Mouse (Mus musculus) hindbrain, embryonic 13.5 days (tissue): ENCODE measurements around the gene Mta2. TPM values are rescaled to one million over a fixed set of nuclear protein-coding genes. Genes with fewer than 3 reads are reported as not detected.
"Not testable (repeated sequence)": the region's sequence is repeated elsewhere in the genome, so short reads cannot be mapped to it uniquely, and the experiment has no call there.

ENCODE experiments used
- ATAC-seq: fragments of 200-750 bp; cut with Nextera tagmentation; 2 replicates; pipeline ENCODE4 v1.8.0; 2017; ENCODE audit warnings: moderate TSS enrichment; ENCODE audit not compliant: low FRiP score
- H3K27ac ChIP-seq: fragments of 300-500 bp; sonication (generic); 2 replicates; pipeline ENCODE4 v1.5.1; 2015; ENCODE audit warnings: inconsistent platforms, mild to moderate bottlenecking, moderate library complexity
- H3K27me3 ChIP-seq: fragments of 300-500 bp; sonication (generic); 2 replicates; pipeline ENCODE4 v1.6.1; 2015; ENCODE audit warnings: mild to moderate bottlenecking, inconsistent platforms
- H3K36me3 ChIP-seq: fragments of 300-500 bp; sonication (generic); 2 replicates; pipeline ENCODE4 v1.6.1; 2015; ENCODE audit warnings: mild to moderate bottlenecking, inconsistent platforms
- H3K4me1 ChIP-seq: fragments of 300-500 bp; sonication (generic); replicated peaks from 2 replicates; pipeline ENCODE4 v1.6.1; 2015; ENCODE audit warnings: inconsistent platforms
- H3K4me2 ChIP-seq: fragments of 300-500 bp; sonication (generic); 2 replicates; pipeline ENCODE4 v1.6.1; 2015; ENCODE audit warnings: inconsistent platforms, mild to moderate bottlenecking, moderate library complexity
- H3K4me3 ChIP-seq: fragments of 300-500 bp; sonication (generic); 2 replicates; pipeline ENCODE4 v1.5.1; 2015; ENCODE audit warnings: mild to moderate bottlenecking, inconsistent platforms
- H3K9ac ChIP-seq: fragments of 300-500 bp; sonication (generic); 2 replicates; pipeline ENCODE4 v1.6.1; 2015; ENCODE audit warnings: mild to moderate bottlenecking, inconsistent platforms
- H3K9me3 ChIP-seq: fragments of 300-500 bp; sonication (generic); 2 replicates; pipeline ENCODE4 v1.6.1; 2016; ENCODE audit warnings: inconsistent platforms
- WGBS: fragments of 180-500 bp; shearing (Covaris S2); methylation state at CpG from one replicate; pipeline ENCODE4 v1.1.7; 2015; 5-methylcytosine and 5-hydroxymethylcytosine counted together
- polyA plus RNA-seq: library from polyadenylated mRNA; unstranded; fragments of >200 nt; fragmentation: Nextera tagmentation; extraction: Ambion mirVana; gene quantifications from 2 replicates; pipeline ENCODE4 v1.2.1, GENCODE M21; 2015

Mta2 gene
- polyA plus RNA-seq, 1 experiment from 2014 or later = 133 TPM

DNA sequence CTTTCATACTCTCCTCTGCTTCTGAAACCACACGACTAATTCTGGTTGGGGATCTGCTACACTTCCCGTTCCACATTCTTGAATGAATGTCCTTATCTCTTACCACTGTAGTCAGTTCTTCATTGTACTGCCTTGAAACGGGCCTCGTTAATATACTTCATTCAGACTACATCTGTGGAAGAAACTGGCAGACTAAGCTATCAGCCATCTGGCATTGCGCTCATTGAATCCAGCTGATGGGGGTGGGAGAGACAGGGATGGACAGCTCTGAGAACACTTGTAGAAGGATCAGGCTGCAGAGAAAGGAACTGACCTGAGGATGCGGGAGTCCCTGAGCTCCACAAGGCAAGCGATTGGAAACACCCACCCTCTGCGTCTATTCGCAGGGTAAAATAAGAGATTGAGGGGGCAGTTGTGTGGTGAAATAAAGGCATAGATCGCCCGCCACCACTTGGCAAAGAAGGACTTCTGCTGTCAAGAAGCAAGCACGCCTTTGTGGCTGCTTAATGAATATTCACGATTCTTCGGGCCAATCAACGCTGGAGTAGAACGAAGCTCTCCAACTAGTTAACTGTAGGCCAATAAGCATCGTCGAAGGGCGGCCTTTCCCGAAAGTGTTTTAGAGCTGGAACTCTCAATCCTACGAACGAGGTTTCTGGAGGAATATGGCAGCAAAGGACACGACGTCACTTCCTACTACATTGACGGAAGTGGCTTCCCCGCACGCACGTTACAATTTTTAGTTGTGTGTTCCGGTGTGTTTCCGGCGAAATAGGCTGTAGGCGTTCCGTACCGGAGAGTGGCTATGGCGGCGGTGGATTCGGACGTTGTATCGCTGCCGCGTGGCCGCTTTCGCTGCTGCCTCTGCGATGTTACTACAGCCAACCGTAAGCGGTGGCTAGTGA lies 11.7 kb downstream of the Mta2 start, which contains the start of gene Tut1:
Tut1 (plus strand) TSS at position 713 of the 905 bp plus-strand sequence.
- 2% methylated on average over 46 of the region's 46 CpGs for WGBS
- Histone ChIP-seq H3K4me2 (peak within 1 kb of the TSS; percentile 92), H3K27ac (peak within 1 kb of the TSS; percentile 90), H3K27me3 (no peaks in the 10 kb centered on the region), H3K9ac (peak within 1 kb of the TSS; percentile 79), H3K36me3 (peaks cover 62% of the 10 kb centered on the region), H3K4me3 (peak within 1 kb of the TSS; percentile 78), H3K4me1 (peaks cover 34% of the 10 kb centered on the region), H3K9me3 (no peaks in the 10 kb centered on the region)
- peak; percentile 96 for ATAC-seq

DNA sequence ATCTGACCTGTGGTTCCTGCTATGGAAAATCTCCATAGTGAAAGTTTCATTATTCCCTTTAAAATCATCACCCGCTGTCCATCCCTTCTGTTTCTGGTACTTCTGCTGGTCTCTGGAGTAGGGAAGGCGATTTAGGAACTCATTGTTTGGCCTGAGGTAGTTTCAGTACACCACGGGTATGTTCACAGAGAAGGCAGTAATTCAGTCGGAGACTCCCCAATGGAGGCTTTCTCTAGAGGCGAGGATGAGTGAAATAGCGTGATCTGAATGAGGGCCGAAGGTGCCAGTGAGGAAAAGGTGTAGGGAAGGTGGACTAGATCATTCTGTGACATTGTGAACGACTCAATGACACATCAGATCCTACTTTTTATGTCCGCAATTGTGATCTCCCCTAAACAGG lies 12.5 kb downstream of the Mta2 start:
- Histone ChIP-seq H3K4me2 (peak overlapping the region; percentile 92), H3K9me3 (no peaks in the 10 kb centered on the region), H3K4me3 (peak overlapping the region; percentile 78), H3K4me1 (peaks cover 34% of the 10 kb centered on the region), H3K36me3 (peaks cover 60% of the 10 kb centered on the region), H3K9ac (peak overlapping the region; percentile 79), H3K27ac (peak overlapping the region; percentile 84), H3K27me3 (no peaks in the 10 kb centered on the region)
- WGBS = 8% methylated on average over 9 of the region's 9 CpGs
- ATAC-seq = 0 out of 2 replicates have a peak, but pooled peaks have one; percentile 4

DNA sequence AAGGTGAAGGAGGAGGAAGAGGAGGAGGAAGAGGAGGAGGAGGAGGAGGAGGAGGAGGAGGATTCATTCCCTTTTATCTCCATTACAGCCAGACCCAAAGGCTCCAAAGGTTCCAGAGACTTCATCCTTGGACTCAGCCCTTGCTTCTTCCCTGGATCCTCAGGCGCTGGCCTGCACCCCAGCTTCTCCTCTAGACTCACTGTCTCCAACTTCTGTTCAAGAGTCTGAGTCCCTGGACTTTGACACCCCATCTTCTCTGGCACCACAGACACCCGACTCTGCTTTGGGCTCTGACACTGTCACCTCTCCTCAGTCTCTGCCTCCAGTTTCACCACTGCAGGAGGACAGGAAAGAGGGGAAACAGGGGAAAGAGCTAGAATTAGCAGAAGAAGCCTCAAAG lies 20.6 kb downstream of the Mta2 start:
- H3K9ac ChIP-seq = no peak overlapping the region
- H3K36me3 ChIP-seq = peaks cover 81% of the 10 kb centered on the region
- no peaks in the 10 kb centered on the region for H3K27me3 ChIP-seq
- no peak for ATAC-seq
- H3K4me1 ChIP-seq = peaks cover 11% of the 10 kb centered on the region
- H3K9me3 ChIP-seq = no peaks in the 10 kb centered on the region
- H3K27ac ChIP-seq = no peak overlapping the region
- no peak overlapping the region for H3K4me2 ChIP-seq
- WGBS = 95% methylated on average over 2 of the region's 2 CpGs
- H3K4me3 ChIP-seq = no peak overlapping the region

DNA sequence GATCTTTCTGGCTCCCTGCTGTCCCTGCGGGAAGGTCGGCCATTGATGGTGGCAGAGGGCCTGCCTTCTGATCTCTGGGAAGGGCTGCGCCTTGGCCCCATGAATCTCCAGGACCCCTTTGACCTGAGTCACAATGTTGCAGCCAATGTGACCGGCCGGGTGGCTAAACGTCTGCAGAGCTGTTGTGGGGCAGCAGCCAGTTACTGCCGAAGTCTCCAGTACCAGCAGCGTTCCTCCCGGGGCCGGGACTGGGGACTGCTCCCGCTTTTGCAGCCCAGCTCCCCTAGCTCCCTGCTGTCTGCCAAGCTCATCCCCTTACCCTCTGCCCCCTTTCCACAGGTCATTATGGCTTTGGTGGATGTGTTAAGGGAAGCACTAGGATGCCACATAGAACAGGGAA lies 23.4 kb downstream of the Mta2 start:
- WGBS = 87% methylated on average over 11 of the region's 11 CpGs

DNA sequence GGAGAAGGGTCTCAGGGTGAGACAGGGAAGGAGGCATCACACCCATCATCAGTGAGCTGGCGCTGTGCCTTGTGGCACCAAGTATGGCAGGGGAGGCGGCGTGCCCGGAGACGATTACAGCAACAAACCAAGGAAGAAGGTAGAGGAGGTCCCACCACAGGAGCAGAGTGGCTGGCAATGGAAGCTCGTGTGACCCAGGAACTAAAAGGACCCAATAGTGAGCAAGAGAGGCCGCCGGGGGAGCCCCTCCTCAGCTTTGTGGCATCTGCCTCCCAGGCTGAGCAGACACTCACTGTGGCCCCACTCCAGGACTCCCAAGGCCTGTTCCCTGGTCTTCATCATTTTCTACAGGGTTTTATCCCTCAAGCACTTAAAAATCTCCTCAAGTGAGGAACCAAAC lies 24.1 kb downstream of the Mta2 start:
- H3K27ac ChIP-seq = peak overlapping the region; percentile 87
- no peaks in the 10 kb centered on the region for H3K27me3 ChIP-seq
- peak overlapping the region; percentile 74 for H3K4me3 ChIP-seq
- H3K4me2 ChIP-seq = peak overlapping the region; percentile 57
- ATAC-seq = no peak
- no peaks in the 10 kb centered on the region for H3K9me3 ChIP-seq
- peak overlapping the region; percentile 66 for H3K9ac ChIP-seq
- WGBS = 80% methylated on average over 8 of the region's 8 CpGs
- peaks cover 73% of the 10 kb centered on the region for H3K36me3 ChIP-seq
- H3K4me1 ChIP-seq = peaks cover 30% of the 10 kb centered on the region

More for the DNA sequence above, 23.4 kb downstream of the Mta2 start:
- H3K4me3 ChIP-seq = no peak overlapping the region; the same call in 1 of the 2 replicates
- no peak overlapping the region for H3K27ac ChIP-seq
- no peak overlapping the region for H3K9ac ChIP-seq
- H3K4me2 ChIP-seq = no peak overlapping the region
- ATAC-seq = no peak
- H3K27me3 ChIP-seq = no peaks in the 10 kb centered on the region
- H3K9me3 ChIP-seq = no peaks in the 10 kb centered on the region
- H3K36me3 ChIP-seq = peaks cover 73% of the 10 kb centered on the region
- peaks cover 30% of the 10 kb centered on the region for H3K4me1 ChIP-seq

DNA sequence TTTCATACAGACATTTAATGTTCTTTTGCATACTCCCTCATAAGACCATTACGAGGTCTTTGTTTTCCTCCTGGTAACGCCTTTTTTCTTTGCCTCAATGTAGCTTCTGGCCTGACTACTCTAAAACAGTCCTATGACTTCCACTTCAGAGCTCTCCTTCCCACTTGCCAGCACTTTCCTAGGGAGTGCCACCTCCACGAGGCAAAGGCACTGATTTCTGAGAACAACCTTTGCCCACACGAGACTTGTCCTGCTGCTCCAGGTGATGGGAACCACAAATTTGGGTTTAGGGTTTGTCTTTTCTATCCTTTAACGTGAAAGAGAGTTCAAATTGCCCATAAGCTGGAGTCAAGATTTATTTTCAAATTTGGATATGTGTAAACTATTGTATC lies 24.5 kb downstream of the Mta2 start:
- Histone ChIP-seq H3K27ac (peak overlapping the region; percentile 87), H3K4me2 (peak overlapping the region; percentile 57), H3K27me3 (no peaks in the 10 kb centered on the region), H3K4me1 (peaks cover 30% of the 10 kb centered on the region), H3K9me3 (no peaks in the 10 kb centered on the region), H3K4me3 (peak overlapping the region; percentile 74), H3K36me3 (peaks cover 74% of the 10 kb centered on the region), H3K9ac (peak overlapping the region; percentile 66)
- WGBS = 50% methylated on average over 5 of the region's 5 CpGs
- no peak for ATAC-seq

DNA sequence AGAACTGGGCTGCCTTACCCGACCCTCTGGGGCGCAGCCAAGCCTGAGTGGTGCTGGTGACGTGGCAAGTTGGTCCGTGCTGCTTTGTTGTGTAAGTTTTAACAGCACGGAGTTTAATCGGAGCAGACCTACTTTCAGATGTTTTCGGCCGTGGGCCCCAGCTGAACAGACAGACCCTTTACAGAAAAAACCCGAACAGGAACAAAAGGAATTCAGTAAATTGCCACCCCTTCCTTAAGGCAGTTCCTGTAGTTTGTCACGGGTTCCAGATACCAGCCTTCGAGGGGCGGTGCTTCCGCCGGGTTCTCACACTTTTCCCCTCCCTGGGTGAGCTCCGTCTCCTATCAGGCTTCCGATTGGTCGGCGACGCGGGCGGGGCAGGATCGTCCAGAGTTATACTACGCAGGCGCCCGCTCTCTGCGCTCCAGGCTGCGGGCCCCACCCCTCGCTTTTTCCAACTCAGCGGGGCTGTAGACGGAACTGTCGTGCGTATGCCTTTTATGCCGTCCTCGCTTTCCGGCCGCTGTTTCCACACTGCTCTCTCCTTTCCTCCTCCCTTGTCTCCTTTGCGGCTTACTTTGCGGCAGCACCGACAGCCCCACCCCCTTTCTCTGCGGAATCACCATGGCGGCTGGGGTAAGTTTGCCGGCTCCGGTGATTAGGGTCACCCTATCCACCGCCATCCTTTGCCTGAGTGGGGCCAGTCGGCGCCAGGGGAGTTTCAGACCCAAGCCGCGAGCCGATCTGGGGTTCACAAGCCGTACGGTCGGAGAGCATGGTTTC lies 25.1 kb downstream of the Mta2 start, which contains the start of gene Eef1g:
Eef1g (plus strand) TSS at position 452 of the 783 bp plus-strand sequence.
- Histone ChIP-seq H3K9ac (peak within 1 kb of the TSS; percentile 95), H3K27me3 (no peaks in the 10 kb centered on the region), H3K4me2 (peak within 1 kb of the TSS; percentile 90), H3K27ac (peak within 1 kb of the TSS; percentile 88), H3K4me1 (peaks cover 30% of the 10 kb centered on the region), H3K9me3 (no peaks in the 10 kb centered on the region), H3K4me3 (peak within 1 kb of the TSS; percentile 74), H3K36me3 (peaks cover 74% of the 10 kb centered on the region)
- ATAC-seq = peak; percentile 98
- WGBS = 1% methylated on average over 52 of the region's 52 CpGs

DNA sequence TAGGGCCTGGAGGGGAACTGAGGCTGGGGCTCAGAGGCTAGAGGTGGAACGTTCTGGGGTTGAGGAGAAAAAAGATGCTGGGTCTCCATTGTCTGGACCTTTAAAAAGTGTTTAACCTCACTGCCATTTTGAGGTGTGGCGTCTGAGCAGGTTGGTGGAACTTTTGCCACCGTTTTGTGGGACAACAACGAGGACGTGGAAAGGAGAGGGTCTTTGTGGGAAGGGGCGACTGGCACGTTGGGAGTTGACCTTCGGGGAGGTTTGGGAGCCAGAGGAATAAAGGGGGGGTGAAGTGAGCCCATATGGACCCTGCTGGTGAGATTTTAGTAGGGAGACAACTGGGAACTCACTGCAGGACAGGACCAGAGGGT lies 25.7 kb downstream of the Mta2 start:
- 0% methylated on average over 8 of the region's 8 CpGs for WGBS
- peak overlapping the region; percentile 90 for H3K4me2 ChIP-seq
- H3K27me3 ChIP-seq = no peaks in the 10 kb centered on the region
- H3K4me3 ChIP-seq = peak overlapping the region; percentile 74
- ATAC-seq = peak; percentile 2; the same call in 1 of the 2 replicates
- peaks cover 30% of the 10 kb centered on the region for H3K4me1 ChIP-seq
- H3K9ac ChIP-seq = peak overlapping the region; percentile 95
- H3K36me3 ChIP-seq = peaks cover 74% of the 10 kb centered on the region
- H3K27ac ChIP-seq = peak overlapping the region; percentile 88
- H3K9me3 ChIP-seq = no peaks in the 10 kb centered on the region

DNA sequence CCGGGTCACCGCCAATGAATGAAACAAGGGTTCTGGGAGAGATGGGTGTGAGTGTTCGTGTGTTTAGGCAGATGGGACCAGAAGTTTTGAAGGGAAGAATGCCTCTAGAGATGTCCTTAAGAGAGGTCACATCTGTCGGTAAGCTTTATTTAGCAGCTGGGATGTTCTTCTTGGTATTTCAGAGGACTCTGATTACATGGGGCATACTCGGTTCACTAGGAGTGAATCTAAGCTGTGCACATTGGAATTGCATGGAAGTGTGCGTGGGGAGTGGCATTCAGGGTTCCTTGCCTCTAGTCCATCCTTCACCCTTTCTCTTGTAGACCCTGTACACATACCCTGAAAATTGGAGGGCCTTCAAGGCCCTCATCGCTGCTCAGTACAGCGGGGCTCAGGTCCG lies 26.2 kb downstream of the Mta2 start:
- Histone ChIP-seq H3K36me3 (peaks cover 74% of the 10 kb centered on the region), H3K27ac (peak overlapping the region; percentile 88), H3K9me3 (no peaks in the 10 kb centered on the region), H3K27me3 (no peaks in the 10 kb centered on the region), H3K4me1 (peaks cover 30% of the 10 kb centered on the region), H3K9ac (peak overlapping the region; percentile 95), H3K4me2 (peak overlapping the region; percentile 90), H3K4me3 (peak overlapping the region; percentile 74)
- ATAC-seq = no peak
- WGBS = 5% methylated on average over 9 of the region's 9 CpGs

DNA sequence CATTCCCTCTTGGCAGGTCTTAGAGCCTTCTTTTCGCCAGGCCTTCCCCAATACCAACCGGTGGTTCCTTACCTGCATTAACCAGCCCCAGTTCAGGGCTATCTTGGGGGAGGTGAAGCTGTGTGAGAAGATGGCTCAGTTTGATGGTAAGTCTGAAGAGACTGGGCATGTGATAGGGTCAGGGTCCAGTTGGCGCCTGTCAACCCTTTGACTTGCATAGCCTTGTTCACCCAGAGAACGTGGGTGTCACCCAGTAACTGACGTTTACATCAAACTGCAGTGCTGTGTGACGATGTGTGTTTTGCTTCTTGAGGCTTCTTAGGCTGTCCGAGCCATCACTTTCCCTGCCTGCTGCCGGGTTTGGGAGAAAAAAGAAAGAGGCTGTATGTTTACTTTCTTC lies 30.8 kb downstream of the Mta2 start:
- 91% methylated on average over 8 of the region's 8 CpGs for WGBS

DNA sequence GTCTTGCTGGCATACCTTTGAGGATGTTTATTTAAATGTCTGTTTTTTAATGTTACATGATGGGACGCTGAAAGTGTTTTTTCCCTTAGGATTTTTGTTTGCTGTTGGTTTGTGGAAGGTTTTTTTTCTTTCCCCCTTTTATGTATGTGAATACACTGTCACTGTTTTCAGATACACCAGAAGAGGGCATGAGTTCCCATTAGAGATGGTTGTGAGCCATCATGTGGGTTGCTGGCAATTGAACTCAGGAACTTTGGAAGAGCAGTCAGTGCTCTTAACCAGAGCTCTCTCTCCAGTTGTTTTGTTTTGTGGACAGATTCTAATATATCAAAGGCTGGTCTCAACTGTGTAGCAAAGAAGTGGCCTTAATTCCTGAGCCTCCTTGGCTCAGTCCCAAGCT lies 33.0 kb downstream of the Mta2 start:
- Histone ChIP-seq H3K27me3 (no peaks in the 10 kb centered on the region), H3K9me3 (no peaks in the 10 kb centered on the region), H3K36me3 (peaks cover 96% of the 10 kb centered on the region), H3K27ac (no peak overlapping the region), H3K9ac (no peak overlapping the region), H3K4me1 (no peaks in the 10 kb centered on the region), H3K4me2 (no peak overlapping the region), H3K4me3 (no peak overlapping the region)
- WGBS = 95% methylated on average over 1 of the region's 1 CpGs
- ATAC-seq = no peak

More for the DNA sequence above, 30.8 kb downstream of the Mta2 start:
- not testable (repeated sequence) for H3K4me2 ChIP-seq, ATAC-seq, H3K27me3 ChIP-seq, H3K27ac ChIP-seq, H3K4me3 ChIP-seq, H3K9ac ChIP-seq, H3K9me3 ChIP-seq
- Histone ChIP-seq H3K4me1 (peaks cover 19% of the 10 kb centered on the region), H3K36me3 (peaks cover 85% of the 10 kb centered on the region)

DNA sequence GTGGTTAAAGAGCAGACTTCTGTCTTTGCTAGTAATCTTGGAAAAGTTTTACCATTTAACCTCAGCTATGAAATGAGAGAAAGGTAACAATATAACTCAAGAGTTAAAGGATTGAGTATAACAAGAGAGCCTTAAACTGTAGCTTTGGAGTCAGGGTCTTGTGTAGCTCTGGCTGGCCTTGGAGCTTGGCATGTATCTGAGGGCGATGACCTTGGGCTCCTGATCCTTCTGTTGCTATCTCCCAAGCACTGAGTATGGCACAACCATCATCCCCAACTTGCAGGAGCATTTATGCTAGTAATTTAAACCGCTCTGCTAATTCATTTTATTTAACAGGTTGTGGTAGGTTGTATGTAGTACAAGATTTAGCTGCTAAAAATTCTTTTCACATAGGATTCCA lies 33.8 kb downstream of the Mta2 start:
- Histone ChIP-seq H3K27ac (no peak overlapping the region), H3K36me3 (peaks cover 96% of the 10 kb centered on the region), H3K4me1 (0 out of 2 replicates have a peak, but pooled peaks cover 2% of the 10 kb centered on the region), H3K4me2 (no peak overlapping the region), H3K4me3 (no peak overlapping the region), H3K27me3 (no peaks in the 10 kb centered on the region), H3K9me3 (no peaks in the 10 kb centered on the region), H3K9ac (no peak overlapping the region)
- 100% methylated on average over 2 of the region's 2 CpGs for WGBS
- no peak for ATAC-seq
